ENCODE assay signal across 21 mouse cellular contexts in the genomic region with DNA sequence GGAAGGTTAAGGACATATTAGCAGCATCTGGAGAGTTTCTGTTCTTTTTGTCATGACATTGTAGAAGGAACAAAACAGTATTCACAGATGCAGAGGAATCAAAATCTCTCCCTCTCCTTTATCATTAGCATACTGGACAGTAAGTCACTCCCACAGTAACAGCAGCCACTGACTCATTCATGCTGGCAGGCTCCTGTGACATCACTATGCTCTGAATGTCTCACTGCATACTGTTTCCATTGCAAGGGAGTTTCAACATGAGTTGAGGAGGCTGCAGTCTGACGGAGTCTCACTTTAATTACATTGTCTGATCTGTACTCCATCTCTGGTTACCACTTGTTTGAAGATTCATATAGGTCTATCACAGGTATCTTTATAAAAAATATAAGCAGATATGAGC.
DNase-seq lines count a peak whose midpoint lies in the region; ATAC-seq lines count a peak whose summit lies in the region.
"Had no signal": no experiment of that assay in that cellular context is flagged by ENCODE, and none has a peak within 500 bp of the region (broad histone marks: within the 10 kb centered on the region; RNA-seq: fewer than 3 reads in every experiment).

No protein-coding gene starts in this region.

- H3K27me3 ChIP-seq in hindbrain, embryonic 12.5 days = no peaks in the 10 kb centered on the region
- H3K27me3 ChIP-seq: embryonic facial prominence, embryonic 15.5 days; forebrain, embryonic 15.5 days; heart, embryonic 12.5 days; hindbrain, embryonic 15.5 days had no signal

- no peaks in the 10 kb centered on the region for H3K4me1 ChIP-seq in hindbrain, embryonic 12.5 days
- H3K4me1 ChIP-seq: embryonic facial prominence, embryonic 15.5 days; forebrain, embryonic 10.5 days; forebrain, embryonic 15.5 days; heart, embryonic 12.5 days; hindbrain, embryonic 10.5 days; hindbrain, embryonic 15.5 days had no signal

- H3K4me2 ChIP-seq in hindbrain, embryonic 12.5 days (replicated peaks) = no peak overlapping the region
- H3K4me2 ChIP-seq: embryonic facial prominence, embryonic 15.5 days; forebrain, embryonic 15.5 days; heart, embryonic 12.5 days; hindbrain, embryonic 15.5 days had no signal

- H3K9ac ChIP-seq in hindbrain, embryonic 12.5 days = no peak overlapping the region
- H3K9ac ChIP-seq: embryonic facial prominence, embryonic 15.5 days; forebrain, embryonic 15.5 days; heart, embryonic 12.5 days; hindbrain, embryonic 15.5 days had no signal

- no peak for ATAC-seq in hindbrain, embryonic 12.5 days (ENCODE audit: low FRiP score)
- ATAC-seq: forebrain, embryonic 15.5 days; intestine, embryonic 16.5 days had no signal

- DNase-seq in adrenal gland, adult 2 months = peak; percentile 37
- no peak for DNase-seq in adrenal gland, adult 18-20 months (ENCODE audit: low spot score in 2 of 2)
- DNase-seq in 3T3-L1 (ENCODE audit: low read depth, low spot score) (peak; percentile 2), NIH3T3 (ENCODE audit: low read depth) (peak; percentile 3)
- DNase-seq in brain, adult 2 months (ENCODE audit: low read depth, low spot score) = peak; percentile 61
- no peak for DNase-seq in cerebellum, adult 8-10 months
- DNase-seq: cerebellum, adult 18-20 months; cerebellum, postnatal 14 days; embryo, embryonic 11 days; gastrocnemius, adult 2 months; gastrocnemius, postnatal 25 days; kidney, adult 2 months had no signal

- H3K27ac ChIP-seq in hindbrain, embryonic 12.5 days = no peak overlapping the region
- H3K27ac ChIP-seq: embryonic facial prominence, embryonic 15.5 days; forebrain, embryonic 10.5 days; forebrain, embryonic 15.5 days; gastrocnemius, adult 2 months; hindbrain, embryonic 10.5 days; hindbrain, embryonic 15.5 days had no signal

- H3K4me3 ChIP-seq in hindbrain, embryonic 12.5 days = no peak overlapping the region
- H3K4me3 ChIP-seq: embryonic facial prominence, embryonic 15.5 days; erythroblast, embryonic 14.5 days; forebrain, embryonic 10.5 days; forebrain, embryonic 15.5 days; gastrocnemius, adult 2 months; heart, embryonic 12.5 days; hindbrain, embryonic 10.5 days; hindbrain, embryonic 15.5 days had no signal

- H3K36me3 ChIP-seq in hindbrain, embryonic 12.5 days = no peaks in the 10 kb centered on the region
- H3K36me3 ChIP-seq: embryonic facial prominence, embryonic 15.5 days; forebrain, embryonic 10.5 days; forebrain, embryonic 15.5 days; heart, embryonic 12.5 days; hindbrain, embryonic 10.5 days; hindbrain, embryonic 15.5 days had no signal

- no peaks in the 10 kb centered on the region for H3K9me3 ChIP-seq in hindbrain, embryonic 12.5 days (replicated peaks)
- H3K9me3 ChIP-seq: embryonic facial prominence, embryonic 15.5 days; forebrain, embryonic 10.5 days; forebrain, embryonic 15.5 days; heart, embryonic 12.5 days; hindbrain, embryonic 10.5 days; hindbrain, embryonic 15.5 days had no signal

- WGBS in hindbrain, embryonic 12.5 days = 82% methylated on average over 1 of the region's 1 CpGs

Comparison
In these comparisons a context has a peak if more than half of its experiments do, and no peak if none do; other contexts are left out.
1. DNase-seq: peak in adrenal gland, adult 2 months (single experiment), 3T3-L1 (single experiment), NIH3T3 (single experiment) and brain, adult 2 months (single experiment); none in adrenal gland, adult 18-20 months (0 of 2) and cerebellum, adult 8-10 months (single experiment).